Mouse (Mus musculus): ENCODE results near the gene Tsc22d1. TPM values are rescaled to one million over a fixed set of nuclear protein-coding genes. Genes with fewer than 3 reads are reported as not detected.

The Tsc22d1 gene
- polyA plus RNA-seq, 1 experiment from 2014 or later: 645 TPM

DNA sequence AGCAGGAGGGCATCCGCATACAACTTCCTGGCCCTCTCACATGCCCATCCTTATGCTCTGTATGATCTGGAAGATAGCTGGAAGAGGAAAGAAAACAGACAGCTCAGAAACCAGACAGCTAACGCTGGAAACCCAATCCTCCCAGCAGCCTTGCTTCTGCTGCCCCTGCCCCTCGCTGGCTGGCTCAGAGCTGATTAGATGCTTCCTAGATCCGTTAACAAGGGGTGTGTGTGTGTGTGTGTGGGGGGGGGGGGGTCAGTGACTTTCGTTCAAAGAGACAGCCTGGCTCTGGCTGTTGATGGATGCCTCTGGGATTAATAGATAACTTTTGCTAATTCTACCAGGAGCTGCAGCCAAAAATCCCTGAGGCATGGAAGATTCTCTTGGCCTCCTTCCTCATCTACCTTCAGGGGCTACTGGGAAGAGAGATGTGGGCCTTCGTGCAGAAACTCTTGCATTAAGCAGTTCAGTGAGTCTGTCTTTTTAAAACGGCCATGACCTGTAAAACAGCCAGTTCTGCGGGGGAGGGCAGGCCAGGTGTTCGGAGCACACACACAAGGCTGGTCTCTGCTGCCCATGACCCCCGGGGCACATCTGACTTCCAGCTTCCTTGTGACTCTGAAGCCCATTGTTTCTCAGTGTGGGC is 118.5 kb downstream of the Tsc22d1 start:
- H3K4me3 ChIP-seq (ENCODE audit: low read depth, low read length): peak overlapping the region; percentile 22; the same call in 1 of the 2 replicates
- no peak for TF ChIP-seq CTCF (IDR thresholded peaks at IDR 0.05; ENCODE audit: low read depth)

DNA sequence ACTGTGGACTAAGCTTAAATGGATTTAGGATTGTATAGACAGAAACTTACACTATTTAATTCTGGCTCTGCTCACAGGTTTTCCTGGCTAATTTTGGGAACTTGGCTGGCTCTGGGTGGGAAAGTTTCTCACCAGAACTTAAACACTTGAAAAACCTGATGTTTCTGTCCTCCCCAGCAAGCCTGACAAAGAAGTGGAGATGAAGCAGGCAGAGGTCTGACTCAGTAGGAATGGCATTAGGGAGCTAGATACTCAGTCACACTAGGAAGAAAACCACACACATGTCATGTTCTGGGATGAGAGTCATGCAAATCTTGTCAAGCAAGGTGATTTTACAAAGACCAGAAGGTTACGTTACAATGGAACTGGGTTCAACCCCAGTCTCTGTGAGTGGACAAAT is 120.3 kb downstream of the Tsc22d1 start:
- Histone ChIP-seq H3K4me1 (ENCODE audit: insufficient read depth) (peaks cover 7% of the 10 kb centered on the region; the same call in 1 of the 2 replicates), H3K27ac (ENCODE audit: low read depth) (no peak overlapping the region)
- WGBS: 91% methylated on average over 1 of the region's 1 CpGs

More for the DNA sequence above, 118.5 kb downstream of the Tsc22d1 start:
- Histone ChIP-seq H3K27me3 (ENCODE audit: insufficient read depth, low read length) (no peaks in the 10 kb centered on the region), H3K36me3 (ENCODE audit: insufficient read depth) (no peaks in the 10 kb centered on the region), H3K4me1 (ENCODE audit: insufficient read depth) (peaks cover 11% of the 10 kb centered on the region), H3K4me2 (peak overlapping the region; percentile 56), H3K27ac (ENCODE audit: low read depth) (peak overlapping the region; percentile 61), H3K9ac (peak overlapping the region; percentile 21; the same call in 1 of the 2 replicates), H3K9me3 (ENCODE audit: low read depth, low read length) (no peaks in the 10 kb centered on the region)
- DNase-seq (no peak), ATAC-seq (ENCODE audit: insufficient read depth) (peak; percentile 39)
- 17% methylated on average over 10 of the region's 10 CpGs for WGBS

DNA sequence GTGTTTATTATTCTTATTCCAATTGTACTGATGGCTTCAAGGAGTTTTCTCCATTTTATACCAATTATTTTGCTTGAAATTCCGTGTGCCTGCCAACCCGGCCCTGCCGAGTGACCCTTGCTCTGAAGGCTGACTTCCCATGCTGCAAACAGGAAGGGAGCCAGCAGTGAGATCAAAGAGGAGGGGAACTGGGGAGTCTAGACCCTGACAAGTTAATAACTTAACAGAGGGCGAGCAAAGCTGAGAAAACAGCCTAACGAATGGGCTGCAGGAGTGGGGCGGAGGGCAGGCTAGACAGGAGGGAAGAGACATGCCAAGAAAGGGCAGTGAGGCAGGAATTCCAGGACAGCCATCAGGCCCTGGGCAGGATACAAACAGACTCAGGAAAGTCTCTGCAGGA is 122.2 kb downstream of the Tsc22d1 start:
- WGBS: 14% methylated on average over 6 of the region's 6 CpGs
- peak; percentile 77 for DNase-seq
- Histone ChIP-seq H3K9me3 (ENCODE audit: low read depth, low read length) (no peaks in the 10 kb centered on the region), H3K27me3 (ENCODE audit: insufficient read depth, low read length) (no peaks in the 10 kb centered on the region), H3K4me3 (ENCODE audit: low read depth, low read length) (no peak overlapping the region), H3K4me1 (ENCODE audit: insufficient read depth) (peaks cover 7% of the 10 kb centered on the region; the same call in 1 of the 2 replicates), H3K36me3 (ENCODE audit: insufficient read depth) (no peaks in the 10 kb centered on the region), H3K27ac (ENCODE audit: low read depth) (peak overlapping the region; percentile 43; the same call in 1 of the 2 replicates), H3K9ac (no peak overlapping the region), H3K4me2 (no peak overlapping the region)
- no peak for TF ChIP-seq CTCF (IDR thresholded peaks at IDR 0.05; ENCODE audit: low read depth)
- ATAC-seq (ENCODE audit: insufficient read depth): peak; percentile 49; the same call in 1 of the 2 replicates

More for the DNA sequence above, 120.3 kb downstream of the Tsc22d1 start:
- no peak overlapping the region for H3K4me3 ChIP-seq (ENCODE audit: low read depth, low read length)
- no peaks in the 10 kb centered on the region for H3K9me3 ChIP-seq (ENCODE audit: low read depth, low read length)
- H3K36me3 ChIP-seq (ENCODE audit: insufficient read depth): no peaks in the 10 kb centered on the region
- DNase-seq (no peak), ATAC-seq (ENCODE audit: insufficient read depth) (no peak)
- TF ChIP-seq CTCF (IDR thresholded peaks at IDR 0.05; ENCODE audit: low read depth): no peak
- H3K4me2 ChIP-seq: no peak overlapping the region
- no peak overlapping the region for H3K9ac ChIP-seq
- H3K27me3 ChIP-seq (ENCODE audit: insufficient read depth, low read length): no peaks in the 10 kb centered on the region

DNA sequence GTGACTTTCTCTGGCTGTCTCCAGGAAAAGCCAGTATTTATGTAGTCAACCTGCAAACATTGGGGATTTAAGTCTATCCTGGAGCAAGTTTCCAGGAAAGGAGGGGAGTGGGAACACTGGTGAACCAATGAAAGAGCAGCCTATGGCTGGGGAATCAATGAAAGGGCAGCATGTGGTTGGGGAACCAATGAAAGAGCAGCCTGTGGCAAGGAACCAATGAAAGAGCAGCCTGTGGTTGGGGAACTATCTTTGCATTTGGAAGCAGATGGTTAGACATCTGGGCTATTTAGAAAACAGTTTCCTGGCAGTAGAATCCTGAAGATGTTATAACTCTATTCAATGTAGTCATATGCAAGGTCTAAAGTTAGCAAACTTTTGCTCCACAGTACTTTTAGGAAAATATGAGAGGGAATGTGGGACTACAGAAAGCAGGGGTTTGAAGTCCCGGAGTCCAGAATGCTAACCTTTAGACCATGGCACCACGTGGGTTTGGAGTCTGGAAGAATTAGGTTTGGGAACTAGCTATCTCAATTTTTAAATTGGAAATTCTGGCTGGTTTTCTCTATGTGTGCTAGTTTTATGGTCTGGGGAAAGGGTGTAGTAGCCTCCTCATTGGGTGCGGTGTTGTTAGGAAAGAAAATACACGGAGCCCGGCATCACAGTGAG is 125.4 kb downstream of the Tsc22d1 start:
- no peak overlapping the region for H3K4me3 ChIP-seq (ENCODE audit: low read depth, low read length)

DNA sequence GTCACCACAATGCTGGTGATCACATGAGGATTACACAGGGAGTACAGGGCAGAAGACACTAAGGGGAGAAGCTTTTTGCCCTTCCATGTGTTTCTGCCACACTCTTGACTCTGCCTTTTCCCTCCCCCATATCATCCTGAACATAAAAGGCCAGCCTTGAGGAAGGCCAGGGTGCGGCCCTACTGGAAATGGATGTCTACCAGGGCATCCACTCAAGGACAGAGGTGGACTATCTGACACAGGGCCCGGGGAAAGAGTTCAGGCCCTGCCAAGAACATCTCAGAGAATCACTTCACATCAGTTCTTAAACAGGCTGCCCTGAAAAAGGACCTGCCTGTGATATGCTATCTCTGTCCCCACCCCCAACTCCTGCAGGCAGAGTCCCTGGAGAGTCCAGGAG is 126.6 kb downstream of the Tsc22d1 start:
- H3K9ac ChIP-seq: no peak overlapping the region
- ATAC-seq (ENCODE audit: insufficient read depth) (no peak), DNase-seq (no peak)
- H3K4me2 ChIP-seq: no peak overlapping the region
- no peaks in the 10 kb centered on the region for H3K9me3 ChIP-seq (ENCODE audit: low read depth, low read length)
- no peak for TF ChIP-seq CTCF (IDR thresholded peaks at IDR 0.05; ENCODE audit: low read depth)
- no peaks in the 10 kb centered on the region for H3K36me3 ChIP-seq (ENCODE audit: insufficient read depth)
- 44% methylated on average over 2 of the region's 2 CpGs for WGBS
- no peaks in the 10 kb centered on the region for H3K27me3 ChIP-seq (ENCODE audit: insufficient read depth, low read length)
- no peaks in the 10 kb centered on the region for H3K4me1 ChIP-seq (ENCODE audit: insufficient read depth)
- no peak overlapping the region for H3K4me3 ChIP-seq (ENCODE audit: low read depth, low read length)
- no peak overlapping the region for H3K27ac ChIP-seq (ENCODE audit: low read depth)

More for the DNA sequence above, 125.4 kb downstream of the Tsc22d1 start:
- Histone ChIP-seq H3K9ac (no peak overlapping the region), H3K4me1 (ENCODE audit: insufficient read depth) (no peaks in the 10 kb centered on the region), H3K27ac (ENCODE audit: low read depth) (no peak overlapping the region), H3K27me3 (ENCODE audit: insufficient read depth, low read length) (no peaks in the 10 kb centered on the region), H3K36me3 (ENCODE audit: insufficient read depth) (no peaks in the 10 kb centered on the region), H3K4me2 (no peak overlapping the region), H3K9me3 (ENCODE audit: low read depth, low read length) (no peaks in the 10 kb centered on the region)
- TF ChIP-seq CTCF (IDR thresholded peaks at IDR 0.05; ENCODE audit: low read depth): no peak
- WGBS: 94% methylated on average over 5 of the region's 5 CpGs
- ATAC-seq (ENCODE audit: insufficient read depth) (no peak), DNase-seq (no peak)

DNA sequence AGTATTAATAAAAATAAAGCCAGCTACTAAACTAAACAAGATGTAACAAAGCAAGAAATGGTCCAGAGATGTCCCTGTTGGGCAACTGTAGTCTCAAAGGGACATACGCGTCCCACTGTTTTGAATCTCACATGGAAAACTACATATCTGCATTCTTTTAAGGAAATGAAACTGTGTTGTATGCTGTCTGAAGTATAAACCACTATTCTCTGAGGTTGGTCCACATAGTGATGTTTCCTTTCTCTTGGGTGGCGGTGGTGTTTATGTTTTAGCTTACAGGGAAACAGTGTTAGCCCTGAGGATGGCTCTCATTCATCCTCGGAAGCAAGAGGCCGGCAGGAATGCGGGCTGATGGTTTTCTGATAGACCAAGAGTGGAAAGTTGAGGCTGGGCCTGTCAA is 129.4 kb downstream of the Tsc22d1 start:
- Histone ChIP-seq H3K4me3 (ENCODE audit: low read depth, low read length) (no peak overlapping the region), H3K36me3 (ENCODE audit: insufficient read depth) (no peaks in the 10 kb centered on the region), H3K27ac (ENCODE audit: low read depth) (no peak overlapping the region), H3K9ac (no peak overlapping the region), H3K4me2 (no peak overlapping the region), H3K4me1 (ENCODE audit: insufficient read depth) (no peaks in the 10 kb centered on the region), H3K27me3 (ENCODE audit: insufficient read depth, low read length) (no peaks in the 10 kb centered on the region), H3K9me3 (ENCODE audit: low read depth, low read length) (no peaks in the 10 kb centered on the region)
- WGBS: 69% methylated on average over 6 of the region's 6 CpGs
- DNase-seq (no peak), ATAC-seq (ENCODE audit: insufficient read depth) (no peak)
- TF ChIP-seq CTCF (IDR thresholded peaks at IDR 0.05; ENCODE audit: low read depth): no peak

All from lung, embryonic 14.5 days (tissue).